Mouse (Mus musculus): ENCODE measurements around the gene Isg20. TPM values are rescaled to one million over a fixed set of nuclear protein-coding genes. Genes with fewer than 3 reads are reported as not detected.

Gene Isg20
- polyA plus RNA-seq, 2 experiments = 1.5 to 2.5 TPM

GRCm38 (mm10) chr7:78883726-78884060 lies 29.5 kb upstream of the Isg20 start:
- H3K4me3 ChIP-seq (replicated peaks; ENCODE audit: low read length) = 0 out of 2 replicates have a peak overlapping the region, but pooled peaks have one; percentile 1

GRCm38 (mm10) chr7:78884139-78884538 lies 29.1 kb upstream of the Isg20 start:
- 10% methylated on average over 6 of the region's 6 CpGs for WGBS
- DNase-seq (ENCODE audit: low spot score) = peak; percentile 12
- no peak overlapping the region for H3K9ac ChIP-seq (ENCODE audit: low read depth, low read length, severe bottlenecking)
- no peak overlapping the region for H3K27ac ChIP-seq (replicated peaks; ENCODE audit: low read depth, low read length)
- no peaks in the 10 kb centered on the region for H3K36me3 ChIP-seq (ENCODE audit: control insufficient read depth, insufficient read depth, low read length)
- no peak for TF ChIP-seq POLR2A (IDR thresholded peaks at IDR 0.05; ENCODE audit: borderline replicate concordance, extremely low read depth, insufficient read depth, insufficient read length)
- H3K4me1 ChIP-seq (ENCODE audit: control insufficient read depth, insufficient read depth, low read length) = peaks cover 9% of the 10 kb centered on the region
- no peak overlapping the region for H3K4me3 ChIP-seq (replicated peaks; ENCODE audit: low read length)
- ATAC-seq (ENCODE audit: low FRiP score, low read depth) = no peak
- peaks cover 32% of the 10 kb centered on the region for H3K27me3 ChIP-seq (ENCODE audit: control insufficient read depth, insufficient read depth, low read length)
- H3K4me2 ChIP-seq (replicated peaks; ENCODE audit: low read depth, low read length, severe bottlenecking) = no peak overlapping the region
- no peaks in the 10 kb centered on the region for H3K9me3 ChIP-seq (ENCODE audit: control insufficient read depth, low read length)

More at GRCm38 (mm10) chr7:78883726-78884060, 29.5 kb upstream of the Isg20 start:
- TF ChIP-seq POLR2A (IDR thresholded peaks at IDR 0.05; ENCODE audit: borderline replicate concordance, extremely low read depth, insufficient read depth, insufficient read length) = no peak
- Histone ChIP-seq H3K4me1 (ENCODE audit: control insufficient read depth, insufficient read depth, low read length) (peaks cover 9% of the 10 kb centered on the region), H3K36me3 (ENCODE audit: control insufficient read depth, insufficient read depth, low read length) (no peaks in the 10 kb centered on the region), H3K4me2 (replicated peaks; ENCODE audit: low read depth, low read length, severe bottlenecking) (no peak overlapping the region), H3K9me3 (ENCODE audit: control insufficient read depth, low read length) (no peaks in the 10 kb centered on the region), H3K27ac (replicated peaks; ENCODE audit: low read depth, low read length) (no peak overlapping the region), H3K27me3 (ENCODE audit: control insufficient read depth, insufficient read depth, low read length) (peaks cover 32% of the 10 kb centered on the region), H3K9ac (ENCODE audit: low read depth, low read length, severe bottlenecking) (no peak overlapping the region)
- ATAC-seq (ENCODE audit: low FRiP score, low read depth) (no peak), DNase-seq (ENCODE audit: low spot score) (no peak)
- 10% methylated on average over 8 of the region's 8 CpGs for WGBS

DNA sequence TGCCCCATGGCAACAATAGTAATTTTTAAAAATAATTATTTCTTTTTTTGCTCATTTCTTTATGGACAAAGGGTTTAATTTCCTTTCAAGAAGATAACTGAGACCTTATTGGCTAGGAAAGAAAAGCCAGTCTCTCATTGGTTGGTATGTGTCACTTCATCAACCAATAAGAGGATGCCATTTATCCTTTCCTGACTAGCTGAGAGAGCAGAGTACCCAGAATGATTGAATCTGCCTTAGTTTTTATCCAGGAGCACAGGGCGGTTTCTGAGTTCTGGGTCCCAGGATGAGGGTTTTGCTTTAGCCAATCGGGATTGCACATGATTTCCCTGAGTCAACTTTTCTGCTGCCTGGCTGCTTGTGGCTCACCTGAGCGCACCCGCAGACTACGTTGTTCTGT lies 27.8 kb upstream of the Isg20 start:
- Histone ChIP-seq H3K36me3 (ENCODE audit: control insufficient read depth, insufficient read depth, low read length) (no peaks in the 10 kb centered on the region), H3K4me3 (replicated peaks; ENCODE audit: low read length) (no peak overlapping the region), H3K9ac (ENCODE audit: low read depth, low read length, severe bottlenecking) (no peak overlapping the region), H3K4me2 (replicated peaks; ENCODE audit: low read depth, low read length, severe bottlenecking) (no peak overlapping the region), H3K4me1 (ENCODE audit: control insufficient read depth, insufficient read depth, low read length) (peaks cover 9% of the 10 kb centered on the region), H3K27ac (replicated peaks; ENCODE audit: low read depth, low read length) (no peak overlapping the region), H3K27me3 (ENCODE audit: control insufficient read depth, insufficient read depth, low read length) (peaks cover 32% of the 10 kb centered on the region), H3K9me3 (ENCODE audit: control insufficient read depth, low read length) (no peaks in the 10 kb centered on the region)
- no peak for TF ChIP-seq POLR2A (IDR thresholded peaks at IDR 0.05; ENCODE audit: borderline replicate concordance, extremely low read depth, insufficient read depth, insufficient read length)
- DNase-seq (ENCODE audit: low spot score) (no peak), ATAC-seq (ENCODE audit: low FRiP score, low read depth) (no peak)
- WGBS = 80% methylated on average over 5 of the region's 5 CpGs

DNA sequence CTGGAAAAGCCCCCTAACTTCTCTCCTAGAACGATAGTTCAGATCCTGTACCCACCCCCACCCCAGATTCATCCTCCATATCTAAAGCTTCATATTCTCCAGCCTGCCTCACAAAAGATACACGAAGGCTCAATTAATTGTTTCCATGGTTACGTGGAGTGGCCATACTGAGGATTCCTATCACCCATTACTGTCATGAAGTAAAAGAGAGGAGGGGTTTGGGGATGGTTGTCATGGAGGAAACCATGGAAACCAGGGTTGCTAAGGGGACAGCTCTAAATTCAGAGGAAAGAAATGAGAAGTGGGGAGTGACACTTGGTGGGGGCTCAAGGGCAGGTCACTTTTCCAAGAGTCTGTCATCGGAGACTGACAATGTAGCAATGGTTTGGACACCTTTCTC lies 26.7 kb upstream of the Isg20 start:
- no peak for DNase-seq (ENCODE audit: low spot score)
- Histone ChIP-seq H3K9me3 (ENCODE audit: control insufficient read depth, low read length) (no peaks in the 10 kb centered on the region), H3K4me1 (ENCODE audit: control insufficient read depth, insufficient read depth, low read length) (peaks cover 9% of the 10 kb centered on the region), H3K9ac (ENCODE audit: low read depth, low read length, severe bottlenecking) (no peak overlapping the region), H3K27ac (replicated peaks; ENCODE audit: low read depth, low read length) (no peak overlapping the region), H3K36me3 (ENCODE audit: control insufficient read depth, insufficient read depth, low read length) (no peaks in the 10 kb centered on the region), H3K4me3 (replicated peaks; ENCODE audit: low read length) (no peak overlapping the region), H3K4me2 (replicated peaks; ENCODE audit: low read depth, low read length, severe bottlenecking) (no peak overlapping the region), H3K27me3 (ENCODE audit: control insufficient read depth, insufficient read depth, low read length) (peaks cover 27% of the 10 kb centered on the region)
- no peak for TF ChIP-seq POLR2A (IDR thresholded peaks at IDR 0.05; ENCODE audit: borderline replicate concordance, extremely low read depth, insufficient read depth, insufficient read length)
- WGBS = 79% methylated on average over 4 of the region's 4 CpGs
- ATAC-seq (ENCODE audit: low FRiP score, low read depth) = no peak

DNA sequence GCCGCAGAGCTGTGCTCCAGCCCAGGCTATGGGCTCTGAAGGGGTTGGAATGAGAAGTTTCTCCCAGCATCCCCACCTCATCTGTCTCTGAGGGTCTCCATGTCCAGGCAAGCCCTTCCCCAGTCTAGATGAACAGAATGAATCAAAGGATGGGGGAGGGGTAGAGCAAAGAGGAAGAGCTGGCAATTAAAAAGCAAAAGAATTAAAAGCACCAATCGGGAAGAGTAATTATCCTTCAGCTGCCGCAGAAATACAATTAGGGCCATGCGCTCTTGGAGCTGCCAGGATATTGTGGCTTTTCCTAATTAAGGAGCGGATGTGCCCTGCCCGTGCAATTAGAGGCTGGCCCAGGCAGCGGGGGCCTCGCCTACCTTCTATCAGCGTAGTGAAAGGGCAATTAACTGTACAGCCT lies 25.8 kb upstream of the Isg20 start:
- Histone ChIP-seq H3K4me3 (replicated peaks; ENCODE audit: low read length) (no peak overlapping the region), H3K27me3 (ENCODE audit: control insufficient read depth, insufficient read depth, low read length) (peaks cover 21% of the 10 kb centered on the region), H3K9ac (ENCODE audit: low read depth, low read length, severe bottlenecking) (no peak overlapping the region; the same call in 1 of the 2 replicates), H3K27ac (replicated peaks; ENCODE audit: low read depth, low read length) (no peak overlapping the region), H3K4me2 (replicated peaks; ENCODE audit: low read depth, low read length, severe bottlenecking) (no peak overlapping the region), H3K36me3 (ENCODE audit: control insufficient read depth, insufficient read depth, low read length) (no peaks in the 10 kb centered on the region), H3K9me3 (ENCODE audit: control insufficient read depth, low read length) (no peaks in the 10 kb centered on the region), H3K4me1 (ENCODE audit: control insufficient read depth, insufficient read depth, low read length) (peaks cover 8% of the 10 kb centered on the region)
- DNase-seq (ENCODE audit: low spot score) (no peak), ATAC-seq (ENCODE audit: low FRiP score, low read depth) (no peak)
- 8% methylated on average over 9 of the region's 9 CpGs for WGBS
- TF ChIP-seq POLR2A (IDR thresholded peaks at IDR 0.05; ENCODE audit: borderline replicate concordance, extremely low read depth, insufficient read depth, insufficient read length) = no peak

GRCm38 (mm10) chr7:78890641-78891040 lies 22.6 kb upstream of the Isg20 start:
- H3K4me1 ChIP-seq (ENCODE audit: control insufficient read depth, insufficient read depth, low read length) = 0 out of 2 replicates have a peak, but pooled peaks cover 2% of the 10 kb centered on the region
- no peak overlapping the region for H3K4me3 ChIP-seq (replicated peaks; ENCODE audit: low read length)
- no peaks in the 10 kb centered on the region for H3K36me3 ChIP-seq (ENCODE audit: control insufficient read depth, insufficient read depth, low read length)
- H3K27me3 ChIP-seq (ENCODE audit: control insufficient read depth, insufficient read depth, low read length) = no peaks in the 10 kb centered on the region
- ATAC-seq (ENCODE audit: low FRiP score, low read depth) (no peak), DNase-seq (ENCODE audit: low spot score) (peak; percentile 78)
- no peak overlapping the region for H3K27ac ChIP-seq (replicated peaks; ENCODE audit: low read depth, low read length)
- no peaks in the 10 kb centered on the region for H3K9me3 ChIP-seq (ENCODE audit: control insufficient read depth, low read length)
- WGBS = 3% methylated on average over 16 of the region's 16 CpGs
- no peak overlapping the region for H3K9ac ChIP-seq (ENCODE audit: low read depth, low read length, severe bottlenecking)
- no peak for TF ChIP-seq POLR2A (IDR thresholded peaks at IDR 0.05; ENCODE audit: borderline replicate concordance, extremely low read depth, insufficient read depth, insufficient read length)
- H3K4me2 ChIP-seq (replicated peaks; ENCODE audit: low read depth, low read length, severe bottlenecking) = no peak overlapping the region

All from limb, embryonic 14.5 days (tissue).